Mouse (Mus musculus) gastrocnemius, postnatal 25 days (tissue): ENCODE data around the gene Syk. TPM values are rescaled to one million over a fixed set of nuclear protein-coding genes. Genes with fewer than 3 reads are reported as not detected.
A peak's percentile ranks its signal among the peaks of the same experiment; 100 is the strongest.

Experiments used
- DNase-seq: peaks from one replicate; pipeline ENCODE4 v3.0.0; 2022
- total RNA-seq, 2 experiments: library from RNA; stranded (reverse); gene quantifications; 1 replicate in 1 of 2; 2 replicates in 1 of 2; pipeline ENCODE4 v1.2.3; 2021

The Syk gene
- total RNA-seq, 2 experiments from 2014 or later: 2.8 to 3.0 TPM

GRCm38 (mm10) chr13:52569194-52569769 lies 13.7 kb upstream of the Syk start:
- no peak for DNase-seq

GRCm38 (mm10) chr13:52570276-52570675 lies 12.7 kb upstream of the Syk start:
- no peak for DNase-seq

GRCm38 (mm10) chr13:52571591-52572384 lies 11.2 kb upstream of the Syk start:
- DNase-seq: no peak

- DNase-seq: peak; percentile 23
Measured at GRCm38 (mm10) chr13:52572451-52573446, 10.2 kb upstream of the Syk start.

- no peak for DNase-seq
Measured at GRCm38 (mm10) chr13:52574311-52574710, 8.7 kb upstream of the Syk start.

- DNase-seq: no peak
Measured at GRCm38 (mm10) chr13:52575483-52575882, 7.5 kb upstream of the Syk start.

- DNase-seq: no peak
Measured at GRCm38 (mm10) chr13:52576021-52576614, 6.9 kb upstream of the Syk start.

- DNase-seq: no peak
Measured at GRCm38 (mm10) chr13:52576841-52577240, 6.1 kb upstream of the Syk start.

- DNase-seq: no peak
Measured at GRCm38 (mm10) chr13:52577326-52577920, 5.5 kb upstream of the Syk start.

GRCm38 (mm10) chr13:52577939-52578338 lies 5.0 kb upstream of the Syk start:
- no peak for DNase-seq

GRCm38 (mm10) chr13:52578776-52579175 lies 4.2 kb upstream of the Syk start:
- DNase-seq: no peak

- no peak for DNase-seq
Measured at GRCm38 (mm10) chr13:52582506-52582877, 481 bp upstream of the Syk start.

- DNase-seq: no peak
Measured at GRCm38 (mm10) chr13:52583943-52584562, 1.1 kb downstream of the Syk start.

- peak; percentile 36 for DNase-seq
Measured at GRCm38 (mm10) chr13:52584654-52585455, 1.9 kb downstream of the Syk start.

GRCm38 (mm10) chr13:52587761-52588160 lies 4.8 kb downstream of the Syk start:
- peak; percentile 25 for DNase-seq

GRCm38 (mm10) chr13:52589043-52589442 lies 6.1 kb downstream of the Syk start:
- no peak for DNase-seq

GRCm38 (mm10) chr13:52591831-52592230 lies 8.9 kb downstream of the Syk start:
- no peak for DNase-seq

GRCm38 (mm10) chr13:52596692-52597091 lies 13.7 kb downstream of the Syk start:
- DNase-seq: no peak

- DNase-seq: no peak
Measured at GRCm38 (mm10) chr13:52597092-52597678, 14.2 kb downstream of the Syk start.

GRCm38 (mm10) chr13:52598233-52598632 lies 15.3 kb downstream of the Syk start:
- no peak for DNase-seq
